Mouse (Mus musculus): ENCODE results near the gene Per1.

Gene Per1

GRCm38 (mm10) chr11:69099177-69099914 is 4.3 kb downstream of the Per1 start:
- peak; percentile 65 for DNase-seq (ENCODE audit: low spot score)

GRCm38 (mm10) chr11:69099915-69100345 is 4.9 kb downstream of the Per1 start:
- DNase-seq (ENCODE audit: low spot score) = peak; percentile 91

- DNase-seq (ENCODE audit: low spot score) = no peak
Observed at GRCm38 (mm10) chr11:69100639-69101360, 5.8 kb downstream of the Per1 start.

- no peak for DNase-seq (ENCODE audit: low spot score)
Observed at GRCm38 (mm10) chr11:69101604-69102402, 6.8 kb downstream of the Per1 start.

GRCm38 (mm10) chr11:69102403-69102725 is 7.3 kb downstream of the Per1 start:
- no peak for DNase-seq (ENCODE audit: low spot score)

- DNase-seq (ENCODE audit: low spot score) = no peak
Observed at GRCm38 (mm10) chr11:69103121-69103520, 8.1 kb downstream of the Per1 start.

- no peak for DNase-seq (ENCODE audit: low spot score)
Observed at GRCm38 (mm10) chr11:69103531-69104435, 8.8 kb downstream of the Per1 start.

- no peak for DNase-seq (ENCODE audit: low spot score)
Observed at GRCm38 (mm10) chr11:69104487-69104886, 9.5 kb downstream of the Per1 start.

GRCm38 (mm10) chr11:69105227-69105626 is 10.2 kb downstream of the Per1 start:
- DNase-seq (ENCODE audit: low spot score) = no peak

- no peak for DNase-seq (ENCODE audit: low spot score)
Observed at GRCm38 (mm10) chr11:69105796-69106195, 10.8 kb downstream of the Per1 start.

- no peak for DNase-seq (ENCODE audit: low spot score)
Observed at GRCm38 (mm10) chr11:69106299-69106698, 11.3 kb downstream of the Per1 start.

- DNase-seq (ENCODE audit: low spot score) = no peak
Observed at GRCm38 (mm10) chr11:69106842-69107241, 11.8 kb downstream of the Per1 start.

GRCm38 (mm10) chr11:69107676-69108075 is 12.7 kb downstream of the Per1 start:
- DNase-seq (ENCODE audit: low spot score) = no peak

- no peak for DNase-seq (ENCODE audit: low spot score)
Observed at GRCm38 (mm10) chr11:69108223-69108622, 13.2 kb downstream of the Per1 start.

- DNase-seq (ENCODE audit: low spot score) = no peak
Observed at GRCm38 (mm10) chr11:69109032-69109900, 14.2 kb downstream of the Per1 start.

GRCm38 (mm10) chr11:69110319-69111046 is 15.5 kb downstream of the Per1 start:
- DNase-seq (ENCODE audit: low spot score) = peak; percentile 94

- DNase-seq (ENCODE audit: low spot score) = no peak
Observed at GRCm38 (mm10) chr11:69111051-69111810, 16.2 kb downstream of the Per1 start.

- DNase-seq (ENCODE audit: low spot score) = no peak
Observed at GRCm38 (mm10) chr11:69111865-69112264, 16.8 kb downstream of the Per1 start.

- DNase-seq (ENCODE audit: low spot score) = no peak
Observed at GRCm38 (mm10) chr11:69114018-69114417, 19.0 kb downstream of the Per1 start.

Measured in urinary bladder, postnatal 25 days (tissue).